Comparison of ENCODE assay signal across 31 mouse cellular contexts in the genomic region with DNA sequence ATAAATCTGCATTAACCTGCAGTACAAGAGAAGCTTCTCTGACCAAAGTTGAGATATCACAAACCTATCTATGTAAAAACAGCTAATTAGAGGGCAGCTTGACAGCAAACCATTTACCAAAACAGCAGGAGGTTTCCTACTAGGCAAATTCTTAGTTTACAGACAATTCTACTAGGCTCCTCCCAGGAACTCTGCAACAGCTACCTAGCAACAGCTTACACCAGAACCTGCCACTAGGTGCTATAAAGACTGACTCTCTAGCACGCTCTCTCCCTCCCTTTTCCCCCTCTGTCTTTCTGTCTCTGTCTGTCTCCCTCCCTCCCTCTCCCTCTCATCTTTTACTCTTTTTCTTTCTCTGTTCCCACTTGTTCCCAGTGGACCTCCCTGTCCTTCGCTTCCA. TPM values are rescaled to one million over a fixed set of nuclear protein-coding genes. Genes with fewer than 3 reads are reported as not detected.
A peak's percentile ranks its signal among the peaks of the same experiment; 100 is the strongest.
DNase-seq lines count a peak whose midpoint lies in the region; ATAC-seq and TF ChIP-seq lines count a peak whose summit lies in the region.
"Had no signal": no experiment of that assay in that cellular context is flagged by ENCODE, and none has a peak within 500 bp of the region (broad histone marks: within the 10 kb centered on the region; RNA-seq: fewer than 3 reads in every experiment).

No protein-coding gene starts in this region.

- WGBS in forebrain, postnatal 0 days = 38% methylated on average over 2 of the region's 2 CpGs
- 43% methylated on average over 2 of the region's 2 CpGs for WGBS in forebrain, embryonic 12.5 days

- no peak for DNase-seq in forebrain, postnatal 0 days
- peak; percentile 1 for DNase-seq in retina, embryonic 14.5 days (ENCODE audit: low spot score)
- no peak for DNase-seq in retina, postnatal 1 day
- peak; percentile 4 for DNase-seq in brain, adult 2 months (ENCODE audit: low read depth, low spot score)
- DNase-seq in frontal cortex, postnatal 36 days (ENCODE audit: low spot score in 2 of 2) = no peak
- DNase-seq in ovary, postnatal 14 days (ENCODE audit: low spot score) = no peak
- DNase-seq: adrenal gland, adult 2 months; B cell, adult 2 months; cerebellum, adult 2 months; gastrocnemius, adult 2 months; heart, postnatal 36 days; kidney, adult 9 months; kidney, postnatal 36 days; left cerebral cortex, postnatal 4 days; lung, embryonic 14.5 days; right cerebral cortex, postnatal 25 days; spleen, adult 18-20 months had no signal

- no peak overlapping the region for H3K9ac ChIP-seq in forebrain, postnatal 0 days
- H3K9ac ChIP-seq in forebrain, embryonic 12.5 days = no peak overlapping the region
- H3K9ac ChIP-seq: hindbrain, embryonic 14.5 days; intestine, embryonic 15.5 days; limb, embryonic 15.5 days; liver, embryonic 14.5 days; lung, embryonic 14.5 days; midbrain, embryonic 15.5 days; neural tube, embryonic 15.5 days had no signal

- no peaks in the 10 kb centered on the region for H3K4me1 ChIP-seq in forebrain, postnatal 0 days (ENCODE audit: insufficient read depth)
- no peaks in the 10 kb centered on the region for H3K4me1 ChIP-seq in forebrain, embryonic 12.5 days
- H3K4me1 ChIP-seq: embryonic facial prominence, embryonic 10.5 days; intestine, embryonic 15.5 days; limb, embryonic 15.5 days; midbrain, embryonic 15.5 days; neural tube, embryonic 15.5 days had no signal

- TF ChIP-seq CTCF in forebrain, postnatal 0 days (IDR thresholded peaks at IDR 0.05; ENCODE audit: low read depth) = no peak

- no peaks in the 10 kb centered on the region for H3K27me3 ChIP-seq in forebrain, postnatal 0 days (ENCODE audit: insufficient read depth, low read length)
- no peaks in the 10 kb centered on the region for H3K27me3 ChIP-seq in forebrain, embryonic 12.5 days
- H3K27me3 ChIP-seq: intestine, embryonic 15.5 days; limb, embryonic 15.5 days; midbrain, embryonic 15.5 days; neural tube, embryonic 15.5 days had no signal

- no peak overlapping the region for H3K4me3 ChIP-seq in forebrain, postnatal 0 days (ENCODE audit: low read depth, low read length)
- no peak overlapping the region for H3K4me3 ChIP-seq in forebrain, embryonic 12.5 days (replicated peaks)
- H3K4me3 ChIP-seq: embryonic facial prominence, embryonic 10.5 days; gastrocnemius, adult 2 months; intestine, embryonic 15.5 days; left cerebral cortex, adult 2 months; limb, embryonic 15.5 days; midbrain, embryonic 15.5 days; neural tube, embryonic 15.5 days had no signal

- H3K27ac ChIP-seq in forebrain, postnatal 0 days (ENCODE audit: low read depth, low read length) = no peak overlapping the region
- H3K27ac ChIP-seq in forebrain, embryonic 12.5 days = no peak overlapping the region
- H3K27ac ChIP-seq: embryonic facial prominence, embryonic 10.5 days; gastrocnemius, adult 2 months; hindbrain, embryonic 14.5 days; intestine, embryonic 15.5 days; left cerebral cortex, adult 2 months; limb, embryonic 15.5 days; liver, embryonic 14.5 days; midbrain, embryonic 15.5 days; neural tube, embryonic 15.5 days had no signal

- no peak overlapping the region for H3K4me2 ChIP-seq in forebrain, postnatal 0 days (ENCODE audit: low read depth)
- H3K4me2 ChIP-seq in forebrain, embryonic 12.5 days = no peak overlapping the region
- H3K4me2 ChIP-seq: hindbrain, embryonic 14.5 days; intestine, embryonic 15.5 days; limb, embryonic 15.5 days; lung, embryonic 14.5 days; midbrain, embryonic 15.5 days; neural tube, embryonic 15.5 days had no signal

- ATAC-seq in forebrain, postnatal 0 days = peak; percentile 48; the same call in 1 of the 2 replicates
- ATAC-seq in forebrain, embryonic 12.5 days (ENCODE audit: low FRiP score) = no peak
- ATAC-seq: intestine, embryonic 15.5 days; midbrain, embryonic 15.5 days had no signal

- H3K9me3 ChIP-seq in forebrain, postnatal 0 days (ENCODE audit: low read length) = no peaks in the 10 kb centered on the region
- H3K9me3 ChIP-seq in forebrain, embryonic 12.5 days = no peaks in the 10 kb centered on the region
- H3K9me3 ChIP-seq: embryonic facial prominence, embryonic 10.5 days; intestine, embryonic 15.5 days; limb, embryonic 15.5 days; midbrain, embryonic 15.5 days; neural tube, embryonic 15.5 days had no signal

- no peaks in the 10 kb centered on the region for H3K36me3 ChIP-seq in forebrain, postnatal 0 days (ENCODE audit: insufficient read depth)
- no peaks in the 10 kb centered on the region for H3K36me3 ChIP-seq in forebrain, embryonic 12.5 days (replicated peaks)
- H3K36me3 ChIP-seq: embryonic facial prominence, embryonic 10.5 days; intestine, embryonic 15.5 days; limb, embryonic 15.5 days; midbrain, embryonic 15.5 days; neural tube, embryonic 15.5 days had no signal

RNA-seq across cellular contexts. Expression of a gene that starts 38.3 kb away (rescaled TPM):
- not detected in 2 replicates for total RNA-seq in forebrain, postnatal 0 days (2014; rRNA removed)
- polyA plus RNA-seq in forebrain, postnatal 0 days (2015; fragmentation: Nextera tagmentation; extraction: Ambion mirVana) = not detected in 2 replicates
- not detected in 2 replicates for polyA plus RNA-seq in forebrain, embryonic 12.5 days (2016; fragmentation: Nextera tagmentation; extraction: Ambion mirVana)
- total RNA-seq: adrenal gland, adult 2 months; gastrocnemius, adult 2 months; gastrocnemius, postnatal 4 days; heart, adult 8-10 months; heart, postnatal 36 days; layer of hippocampus, postnatal 10 days; left cerebral cortex, adult 2 months; left cerebral cortex, postnatal 4 days; megakaryocyte, adult 5-6 weeks had no signal
- polyA plus RNA-seq: adrenal gland, adult 2 months; cerebellum, adult 2 months; embryonic facial prominence, embryonic 10.5 days; heart, embryonic 14.5 days; hindbrain, embryonic 14.5 days; intestine, embryonic 15.5 days; limb, embryonic 15.5 days; liver, embryonic 14.5 days; lung, embryonic 14.5 days; midbrain, embryonic 15.5 days; neural tube, embryonic 15.5 days had no signal

RNA-seq across cellular contexts. Expression of a gene that starts 57.0 kb away (rescaled TPM):
- 10.9 and 14.9 TPM in 2 replicates for total RNA-seq in forebrain, postnatal 0 days (2014; rRNA removed)
- polyA plus RNA-seq in forebrain, postnatal 0 days (2015; fragmentation: Nextera tagmentation; extraction: Ambion mirVana) = 3.6 and 5.6 TPM in 2 replicates
- 2.5 and 2.8 TPM in 2 replicates for polyA plus RNA-seq in forebrain, embryonic 12.5 days (2016; fragmentation: Nextera tagmentation; extraction: Ambion mirVana)
- total RNA-seq: megakaryocyte, adult 5-6 weeks had no signal

Comparison
In these comparisons a context has a peak if more than half of its experiments do, and no peak if none do; other contexts are left out.
1. DNase-seq: peak in retina, embryonic 14.5 days (single experiment) and brain, adult 2 months (single experiment); none in forebrain, postnatal 0 days (single experiment), retina, postnatal 1 day (single experiment), frontal cortex, postnatal 36 days (0 of 2) and ovary, postnatal 14 days (single experiment).